Mouse (Mus musculus) stomach, postnatal 0 days (tissue): Measurements from ENCODE around the gene Zfp341. TPM values are rescaled to one million over a fixed set of nuclear protein-coding genes. Genes with fewer than 3 reads are reported as not detected.

ENCODE experiments used
- ATAC-seq: fragments of 200-750 bp; cut with Nextera tagmentation; 2 replicates; pipeline ENCODE4 v1.8.0; 2017; ENCODE audit not compliant: low FRiP score, low TSS enrichment
- DNase-seq: peaks from one replicate; pipeline ENCODE4 v3.0.0-alpha.2; 2016; ENCODE audit warnings: low spot score
- H3K27ac ChIP-seq: fragments of 300-500 bp; sonication (generic); replicated peaks from 2 replicates; pipeline ENCODE4 v1.5.1; 2014; ENCODE audit warnings: mild to moderate bottlenecking, control low read depth
- H3K27me3 ChIP-seq: fragments of 300-500 bp; sonication (generic); 2 replicates; pipeline ENCODE4 v1.6.1; 2014; ENCODE audit warnings: low read length; ENCODE audit not compliant: control insufficient read depth, insufficient read depth
- H3K36me3 ChIP-seq: fragments of 300-500 bp; sonication (generic); 2 replicates; pipeline ENCODE4 v1.6.1; 2014; ENCODE audit warnings: low read length, mixed read lengths; ENCODE audit not compliant: control insufficient read depth, insufficient read depth
- H3K4me1 ChIP-seq: fragments of 300-500 bp; sonication (generic); replicated peaks from 2 replicates; pipeline ENCODE4 v1.6.1; 2014; ENCODE audit warnings: antibody characterized with exemption; ENCODE audit not compliant: control insufficient read depth, insufficient read depth
- H3K4me2 ChIP-seq: fragments of 300-500 bp; sonication (generic); replicated peaks from 2 replicates; pipeline ENCODE4 v1.6.1; 2014; ENCODE audit warnings: low read depth, mild to moderate bottlenecking, control low read depth, moderate library complexity
- H3K4me3 ChIP-seq: fragments of 300-500 bp; sonication (generic); 2 replicates; pipeline ENCODE4 v1.5.1; 2014; ENCODE audit warnings: low read depth, low read length, control low read depth
- H3K9ac ChIP-seq: fragments of 300-500 bp; sonication (generic); 2 replicates; pipeline ENCODE4 v1.6.1; 2014; ENCODE audit warnings: mild to moderate bottlenecking, low read length, control low read depth, mixed read lengths
- H3K9me3 ChIP-seq: fragments of 300-500 bp; sonication (generic); 2 replicates; pipeline ENCODE4 v1.6.1; 2016; ENCODE audit warnings: low read length; ENCODE audit not compliant: control insufficient read depth
- CTCF ChIP-seq: IDR thresholded peaks from 2 replicates; pipeline ENCODE4 v1.5.1; 2016; ENCODE audit warnings: antibody characterized with exemption, low read depth, mild to moderate bottlenecking, moderate library complexity
- EP300 ChIP-seq: optimal IDR thresholded peaks from 2 replicates; pipeline ENCODE3; 2016; ENCODE audit warnings: antibody characterized with exemption
- WGBS: fragments of 180-500 bp; shearing (Covaris S2); extraction: QIAGEN DNeasy Blood & Tissue Kit; methylation state at CpG from one replicate; pipeline ENCODE4 v1.1.7; 2014; 5-methylcytosine and 5-hydroxymethylcytosine counted together
- polyA plus RNA-seq: library from polyadenylated mRNA; unstranded; fragments of >200 nt; fragmentation: Nextera tagmentation; extraction: Ambion mirVana; gene quantifications from 2 replicates; pipeline ENCODE4 v1.2.1, GENCODE M21; 2015

Gene Zfp341
- polyA plus RNA-seq, 1 experiment from 2014 or later = 0.27 TPM

DNA sequence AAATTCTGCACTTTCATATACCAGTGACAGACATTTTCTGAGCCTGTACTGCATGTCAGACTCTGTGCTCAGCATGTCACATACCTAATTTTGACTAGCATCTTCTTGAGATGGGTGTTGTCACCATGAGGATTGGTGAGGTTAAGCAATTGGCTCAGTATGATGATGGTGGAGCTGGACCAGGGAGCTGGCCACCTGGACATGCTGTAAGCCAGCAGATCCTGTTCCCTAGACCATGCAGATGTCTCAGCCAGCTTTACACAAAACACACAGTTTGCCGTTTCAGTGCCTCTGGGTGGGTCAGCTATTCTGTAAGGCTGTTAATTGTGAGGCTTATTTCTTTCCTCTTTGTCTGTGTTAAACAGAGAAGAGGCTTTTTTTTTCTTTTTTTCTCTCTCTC lies 69.6 kb downstream of the Zfp341 start:
- H3K9me3 ChIP-seq = no peaks in the 10 kb centered on the region
- ATAC-seq = no peak
- DNase-seq = no peak

GRCm38 (mm10) chr2:154684901-154685470 lies 71.9 kb downstream of the Zfp341 start:
- WGBS = 91% methylated on average over 7 of the region's 7 CpGs
- ATAC-seq = no peak
- Histone ChIP-seq H3K36me3 (0 out of 2 replicates have a peak, but pooled peaks cover 2% of the 10 kb centered on the region), H3K27me3 (no peaks in the 10 kb centered on the region), H3K4me1 (no peaks in the 10 kb centered on the region; the same call in 1 of the 2 replicates), H3K4me3 (no peak overlapping the region), H3K4me2 (no peak overlapping the region), H3K9me3 (no peaks in the 10 kb centered on the region), H3K27ac (no peak overlapping the region), H3K9ac (no peak overlapping the region)
- no peak for DNase-seq
- no peak for TF ChIP-seq EP300
- TF ChIP-seq CTCF = no peak

More for the DNA sequence above, 69.6 kb downstream of the Zfp341 start:
- Histone ChIP-seq H3K9ac (no peak overlapping the region), H3K4me1 (no peaks in the 10 kb centered on the region; the same call in 1 of the 2 replicates), H3K4me2 (no peak overlapping the region), H3K4me3 (no peak overlapping the region), H3K36me3 (no peaks in the 10 kb centered on the region), H3K27me3 (no peaks in the 10 kb centered on the region), H3K27ac (no peak overlapping the region)
- 12% methylated on average over 1 of the region's 1 CpGs for WGBS
- TF ChIP-seq CTCF (no peak), EP300 (no peak)

- H3K4me3 ChIP-seq = no peak overlapping the region
- no peaks in the 10 kb centered on the region; the same call in 1 of the 2 replicates for H3K4me1 ChIP-seq
- TF ChIP-seq CTCF (no peak), EP300 (no peak)
- no peak overlapping the region for H3K4me2 ChIP-seq
- DNase-seq = no peak
- H3K9ac ChIP-seq = no peak overlapping the region
- H3K27me3 ChIP-seq = no peaks in the 10 kb centered on the region
- WGBS = 67% methylated on average over 3 of the region's 3 CpGs
- 0 out of 2 replicates have a peak, but pooled peaks cover 2% of the 10 kb centered on the region for H3K36me3 ChIP-seq
- no peaks in the 10 kb centered on the region for H3K9me3 ChIP-seq
- no peak overlapping the region for H3K27ac ChIP-seq
- no peak for ATAC-seq
Observed at GRCm38 (mm10) chr2:154685772-154686171, 72.7 kb downstream of the Zfp341 start.

GRCm38 (mm10) chr2:154686819-154687218 lies 73.7 kb downstream of the Zfp341 start:
- Histone ChIP-seq H3K27ac (no peak overlapping the region), H3K27me3 (no peaks in the 10 kb centered on the region), H3K9me3 (no peaks in the 10 kb centered on the region), H3K36me3 (peaks cover 2% of the 10 kb centered on the region; the same call in 1 of the 2 replicates), H3K4me3 (no peak overlapping the region), H3K4me2 (no peak overlapping the region), H3K4me1 (no peaks in the 10 kb centered on the region; the same call in 1 of the 2 replicates), H3K9ac (no peak overlapping the region)
- no peak for ATAC-seq
- WGBS = 84% methylated on average over 3 of the region's 3 CpGs
- DNase-seq = no peak
- no peak for TF ChIP-seq CTCF
- TF ChIP-seq EP300 = no peak

- no peak for DNase-seq
Observed at GRCm38 (mm10) chr2:154689391-154689790, 76.3 kb downstream of the Zfp341 start.

GRCm38 (mm10) chr2:154690959-154691358 lies 77.9 kb downstream of the Zfp341 start:
- 92% methylated on average over 5 of the region's 5 CpGs for WGBS
- Histone ChIP-seq H3K27ac (no peak overlapping the region), H3K4me2 (no peak overlapping the region), H3K9ac (no peak overlapping the region), H3K36me3 (peaks cover 18% of the 10 kb centered on the region), H3K4me1 (no peaks in the 10 kb centered on the region; the same call in 1 of the 2 replicates), H3K27me3 (no peaks in the 10 kb centered on the region), H3K4me3 (no peak overlapping the region), H3K9me3 (no peaks in the 10 kb centered on the region)
- no peak for ATAC-seq
- TF ChIP-seq EP300 = no peak
- no peak for TF ChIP-seq CTCF
- DNase-seq = no peak

More at GRCm38 (mm10) chr2:154689391-154689790, 76.3 kb downstream of the Zfp341 start:
- no peak for ATAC-seq
- no peak overlapping the region for H3K4me2 ChIP-seq
- H3K27ac ChIP-seq = no peak overlapping the region
- no peaks in the 10 kb centered on the region for H3K27me3 ChIP-seq
- H3K36me3 ChIP-seq = peaks cover 11% of the 10 kb centered on the region; the same call in 1 of the 2 replicates
- no peak overlapping the region for H3K4me3 ChIP-seq
- no peaks in the 10 kb centered on the region for H3K9me3 ChIP-seq
- TF ChIP-seq CTCF (no peak), EP300 (no peak)
- no peaks in the 10 kb centered on the region; the same call in 1 of the 2 replicates for H3K4me1 ChIP-seq
- 90% methylated on average over 14 of the region's 14 CpGs for WGBS
- no peak overlapping the region for H3K9ac ChIP-seq
